Mouse (Mus musculus): ENCODE results near the gene Gm28539. TPM values are rescaled to one million over a fixed set of nuclear protein-coding genes. Genes with fewer than 3 reads are reported as not detected.

Gene Gm28539
- polyA plus RNA-seq, 2 experiments: not detected

GRCm38 (mm10) chr16:18822925-18823324 is 13.5 kb upstream of the Gm28539 start:
- Histone ChIP-seq H3K27me3 (ENCODE audit: control insufficient read depth, insufficient read depth, low read length) (no peaks in the 10 kb centered on the region), H3K4me1 (replicated peaks; ENCODE audit: control insufficient read depth in 2 of 2, insufficient read depth in 2 of 2, low read length in 1 of 2) (peaks cover 0 to 7% of the 10 kb centered on the region in 2 experiments; a peak in 3 of 4 replicates), H3K4me3 (ENCODE audit: insufficient read depth in 1 of 2, low read depth in 2 of 2, low read length in 2 of 2) (no peak overlapping the region), H3K9me3 (ENCODE audit: control insufficient read depth, low read length) (no peaks in the 10 kb centered on the region), H3K9ac (replicated peaks) (no peak overlapping the region), H3K36me3 (replicated peaks; ENCODE audit: control insufficient read depth, insufficient read depth, low read depth) (peaks cover 84% of the 10 kb centered on the region), H3K4me2 (ENCODE audit: low read depth) (no peak overlapping the region), H3K27ac (no peak overlapping the region)
- WGBS (ENCODE audit: insufficient replicate concordance): 61% methylated on average over 4 of the region's 4 CpGs
- DNase-seq (ENCODE audit: low read depth in 3 of 3, low spot score in 3 of 3) (no peak), ATAC-seq (ENCODE audit: insufficient read depth) (no peak)
- TF ChIP-seq EP300 (IDR thresholded peaks at IDR 0.05; ENCODE audit: low read depth): no peak
- no peak for TF ChIP-seq CTCF (IDR thresholded peaks at IDR 0.05; ENCODE audit: low read depth)

- Histone ChIP-seq H3K27ac (no peak overlapping the region), H3K27me3 (ENCODE audit: control insufficient read depth, insufficient read depth, low read length) (no peaks in the 10 kb centered on the region), H3K9me3 (ENCODE audit: control insufficient read depth, low read length) (no peaks in the 10 kb centered on the region), H3K36me3 (replicated peaks; ENCODE audit: control insufficient read depth, insufficient read depth, low read depth) (peaks cover 73% of the 10 kb centered on the region), H3K4me1 (replicated peaks; ENCODE audit: control insufficient read depth in 2 of 2, insufficient read depth in 2 of 2, low read length in 1 of 2) (no peaks in the 10 kb centered on the region), H3K9ac (replicated peaks) (no peak overlapping the region), H3K4me3 (ENCODE audit: insufficient read depth in 1 of 2, low read depth in 2 of 2, low read length in 2 of 2) (no peak overlapping the region), H3K4me2 (ENCODE audit: low read depth) (no peak overlapping the region)
- ATAC-seq (ENCODE audit: insufficient read depth): no peak
- DNase-seq (ENCODE audit: low read depth in 3 of 3, low spot score in 3 of 3): no peak
- WGBS (ENCODE audit: insufficient replicate concordance): 84% methylated on average over 3 of the region's 3 CpGs
- TF ChIP-seq EP300 (IDR thresholded peaks at IDR 0.05; ENCODE audit: low read depth): no peak
- TF ChIP-seq CTCF (IDR thresholded peaks at IDR 0.05; ENCODE audit: low read depth): no peak
Observed at GRCm38 (mm10) chr16:18828630-18829029, 7.8 kb upstream of the Gm28539 start.

GRCm38 (mm10) chr16:18829102-18829501 is 7.3 kb upstream of the Gm28539 start:
- Histone ChIP-seq H3K27me3 (ENCODE audit: control insufficient read depth, insufficient read depth, low read length) (no peaks in the 10 kb centered on the region), H3K4me2 (ENCODE audit: low read depth) (no peak overlapping the region), H3K9me3 (ENCODE audit: control insufficient read depth, low read length) (no peaks in the 10 kb centered on the region), H3K4me3 (ENCODE audit: insufficient read depth in 1 of 2, low read depth in 2 of 2, low read length in 2 of 2) (no peak overlapping the region), H3K4me1 (replicated peaks; ENCODE audit: control insufficient read depth in 2 of 2, insufficient read depth in 2 of 2, low read length in 1 of 2) (no peaks in the 10 kb centered on the region), H3K27ac (no peak overlapping the region), H3K36me3 (replicated peaks; ENCODE audit: control insufficient read depth, insufficient read depth, low read depth) (peaks cover 69% of the 10 kb centered on the region), H3K9ac (replicated peaks) (no peak overlapping the region)
- DNase-seq (ENCODE audit: low read depth in 3 of 3, low spot score in 3 of 3) (no peak), ATAC-seq (ENCODE audit: insufficient read depth) (no peak)
- 81% methylated on average over 6 of the region's 6 CpGs for WGBS (ENCODE audit: insufficient replicate concordance)
- no peak for TF ChIP-seq EP300 (IDR thresholded peaks at IDR 0.05; ENCODE audit: low read depth)
- TF ChIP-seq CTCF (IDR thresholded peaks at IDR 0.05; ENCODE audit: low read depth): no peak

- no peak for DNase-seq (ENCODE audit: low read depth in 3 of 3, low spot score in 3 of 3)
- peaks cover 43% of the 10 kb centered on the region for H3K36me3 ChIP-seq (replicated peaks; ENCODE audit: control insufficient read depth, insufficient read depth, low read depth)
Observed at GRCm38 (mm10) chr16:18833486-18833885, 2.9 kb upstream of the Gm28539 start.

GRCm38 (mm10) chr16:18836073-18836467 is 314 bp upstream of the Gm28539 start:
- no peak overlapping the region for H3K27ac ChIP-seq

More at GRCm38 (mm10) chr16:18833486-18833885, 2.9 kb upstream of the Gm28539 start:
- no peak for ATAC-seq (ENCODE audit: insufficient read depth)
- Histone ChIP-seq H3K4me2 (ENCODE audit: low read depth) (no peak overlapping the region), H3K27me3 (ENCODE audit: control insufficient read depth, insufficient read depth, low read length) (no peaks in the 10 kb centered on the region), H3K4me3 (ENCODE audit: insufficient read depth in 1 of 2, low read depth in 2 of 2, low read length in 2 of 2) (no peak overlapping the region), H3K9ac (replicated peaks) (no peak overlapping the region), H3K4me1 (replicated peaks; ENCODE audit: control insufficient read depth in 2 of 2, insufficient read depth in 2 of 2, low read length in 1 of 2) (peaks cover 0 to 6% of the 10 kb centered on the region in 2 experiments), H3K9me3 (ENCODE audit: control insufficient read depth, low read length) (no peaks in the 10 kb centered on the region), H3K27ac (no peak overlapping the region)
- WGBS (ENCODE audit: insufficient replicate concordance): 83% methylated on average over 2 of the region's 2 CpGs
- TF ChIP-seq EP300 (IDR thresholded peaks at IDR 0.05; ENCODE audit: low read depth) (no peak), CTCF (IDR thresholded peaks at IDR 0.05; ENCODE audit: low read depth) (no peak; the same call in 1 of the 2 replicates)

More at GRCm38 (mm10) chr16:18836073-18836467, 314 bp upstream of the Gm28539 start:
- H3K36me3 ChIP-seq (replicated peaks; ENCODE audit: control insufficient read depth, insufficient read depth, low read depth): peaks cover 24% of the 10 kb centered on the region
- H3K4me2 ChIP-seq (ENCODE audit: low read depth): peak overlapping the region; percentile 84
- ATAC-seq (ENCODE audit: insufficient read depth): peak; percentile 16; the same call in 1 of the 2 replicates
- DNase-seq (ENCODE audit: low read depth in 3 of 3, low spot score in 3 of 3): no peak
- no peaks in the 10 kb centered on the region for H3K27me3 ChIP-seq (ENCODE audit: control insufficient read depth, insufficient read depth, low read length)
- peak overlapping the region; percentile 68 for H3K4me3 ChIP-seq (ENCODE audit: insufficient read depth in 1 of 2, low read depth in 2 of 2, low read length in 2 of 2)
- no peak overlapping the region; the same call in 1 of the 2 replicates for H3K9ac ChIP-seq (replicated peaks)
- H3K9me3 ChIP-seq (ENCODE audit: control insufficient read depth, low read length): no peaks in the 10 kb centered on the region
- TF ChIP-seq CTCF (IDR thresholded peaks at IDR 0.05; ENCODE audit: low read depth) (no peak), EP300 (IDR thresholded peaks at IDR 0.05; ENCODE audit: low read depth) (no peak)
- H3K4me1 ChIP-seq (replicated peaks; ENCODE audit: control insufficient read depth in 2 of 2, insufficient read depth in 2 of 2, low read length in 1 of 2): peaks cover 0 to 6% of the 10 kb centered on the region in 2 experiments
- 28% methylated on average over 3 of the region's 3 CpGs for WGBS (ENCODE audit: insufficient replicate concordance)

Measured in liver, embryonic 14.5 days (tissue).